Mouse (Mus musculus): Measurements from ENCODE around the gene B9d1.

The B9d1 gene

DNA sequence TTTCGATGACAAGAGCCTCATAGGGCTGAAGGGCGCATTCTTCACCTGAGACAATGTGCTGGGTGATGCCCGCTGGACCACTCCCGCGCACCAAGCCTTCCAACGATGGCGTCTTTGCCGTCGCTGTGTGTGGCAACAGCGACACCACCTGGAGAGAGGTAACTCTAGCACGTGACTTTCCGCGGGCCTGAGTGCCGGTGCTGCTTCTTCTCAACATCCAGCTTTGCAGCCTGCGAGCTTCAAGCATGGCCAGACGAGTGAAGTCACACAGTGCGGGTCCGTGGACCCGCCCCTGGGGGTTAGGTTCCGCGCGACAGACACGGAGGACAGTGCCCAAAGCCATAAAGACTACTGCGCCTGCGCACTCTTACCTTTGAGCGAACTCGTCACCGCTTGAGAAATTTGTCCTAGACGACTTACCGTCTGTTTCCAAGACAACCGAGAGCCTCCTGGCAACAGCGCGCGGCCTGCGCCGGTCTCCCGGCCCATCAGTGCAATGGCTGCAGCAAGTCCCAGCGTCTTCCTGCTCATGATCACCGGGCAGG is at the start of gene B9d1:
TSS of gene B9d1 (plus strand) at position 432 of the 545 bp plus-strand sequence.
- peak; percentile 94 for DNase-seq

- DNase-seq: no peak
These were observed 40.9 kb upstream of the B9d1 start for GRCm38 (mm10) chr11:61464071-61464470.

GRCm38 (mm10) chr11:61465422-61465821 is 39.5 kb upstream of the B9d1 start:
- no peak for DNase-seq

GRCm38 (mm10) chr11:61468534-61468933 is 36.4 kb upstream of the B9d1 start:
- no peak for DNase-seq

DNA sequence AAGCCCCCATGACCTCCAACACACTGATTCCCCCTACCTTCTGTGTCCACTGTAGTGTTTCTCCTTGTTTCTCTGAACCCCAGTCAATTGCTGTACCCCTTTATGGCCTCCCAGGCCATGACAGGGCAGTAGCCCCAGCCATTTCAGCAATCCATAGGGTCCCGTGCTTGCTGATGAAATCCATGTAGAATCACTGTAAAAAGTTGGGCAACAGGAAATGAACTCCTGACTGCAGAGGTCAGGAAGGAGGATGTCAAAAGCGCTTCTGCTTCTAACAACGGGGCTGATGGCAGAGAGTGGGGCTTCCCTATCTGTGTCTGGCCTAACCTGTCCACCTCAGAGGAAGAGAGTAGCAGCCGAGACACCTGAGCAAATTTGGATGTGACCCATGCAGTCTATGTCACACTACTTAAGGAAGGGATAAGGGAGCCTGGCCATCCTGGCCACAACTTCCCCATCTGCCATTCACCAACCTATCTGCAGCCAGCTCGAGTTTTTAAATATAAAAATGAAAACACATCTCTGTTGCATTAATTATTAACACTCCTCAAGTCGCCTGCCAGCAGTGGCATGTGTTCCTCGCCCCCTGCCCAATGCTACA is 35.5 kb upstream of the B9d1 start:
- DNase-seq: no peak

DNA sequence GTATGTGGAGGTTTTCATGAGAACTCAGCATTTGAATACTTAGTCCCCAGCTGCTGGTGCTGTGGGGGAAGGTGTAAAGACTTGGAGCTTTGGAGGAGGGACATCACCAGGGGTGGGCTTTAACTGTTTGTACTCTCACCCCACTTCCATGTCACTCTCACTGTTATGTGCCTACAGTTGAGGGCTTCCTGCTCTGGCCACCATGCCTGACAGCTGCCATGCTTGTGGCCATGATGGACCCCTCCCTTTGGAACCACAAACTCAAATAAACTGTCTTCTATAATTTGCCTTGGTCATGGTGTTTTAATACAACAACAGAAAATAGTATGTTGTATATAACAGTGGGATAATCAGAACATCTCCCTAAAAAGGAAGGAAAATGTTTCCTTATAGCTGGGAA is 34.1 kb upstream of the B9d1 start:
- DNase-seq: no peak

DNA sequence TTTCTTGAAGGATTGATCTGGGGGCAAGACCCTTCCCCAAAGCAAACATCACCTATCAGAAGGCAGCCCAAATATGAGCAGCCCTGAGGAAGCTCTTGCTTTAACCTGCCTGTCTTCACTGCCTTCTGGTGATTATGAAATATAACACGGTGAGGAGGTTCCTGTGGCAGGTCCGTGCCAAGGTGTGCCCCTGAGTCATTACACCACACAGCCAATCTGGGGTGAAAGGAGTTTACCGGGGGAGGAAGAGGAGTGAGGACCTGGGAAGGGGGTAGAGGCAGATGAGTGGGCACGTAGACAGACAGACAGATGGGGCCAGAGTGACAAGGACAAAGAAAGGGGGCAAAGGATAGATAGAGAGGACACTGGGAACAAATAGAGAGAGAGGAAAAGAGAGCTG is 31.3 kb upstream of the B9d1 start:
- no peak for DNase-seq

DNA sequence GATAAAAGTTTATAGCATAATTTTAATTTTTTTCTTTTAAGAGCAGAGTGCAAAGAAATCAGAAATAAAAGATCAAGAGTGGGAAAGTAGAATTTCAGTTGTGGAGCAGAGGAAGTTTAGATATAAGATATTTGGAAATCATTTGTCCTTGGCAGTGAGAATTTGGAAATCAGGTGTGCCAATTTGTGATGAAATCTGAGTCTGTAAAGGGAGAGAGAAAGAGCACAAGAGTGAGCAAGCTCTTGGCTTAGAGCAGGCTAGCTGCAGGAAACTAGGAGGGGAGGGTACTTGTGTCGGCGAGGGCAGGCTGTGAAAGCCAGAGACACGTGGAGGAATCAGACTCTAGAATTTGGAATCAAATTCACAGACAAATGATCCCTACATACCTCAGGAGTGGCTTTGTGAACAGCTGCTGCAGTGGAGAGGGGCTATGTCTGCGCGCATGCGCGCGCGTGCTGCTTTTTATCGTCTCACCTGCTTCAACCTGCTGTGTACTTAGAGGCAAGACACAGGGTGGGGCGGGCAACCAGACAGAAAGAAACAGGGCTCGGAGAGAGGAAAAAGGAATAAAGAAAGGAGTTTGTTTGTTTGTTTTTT is 28.1 kb upstream of the B9d1 start:
- DNase-seq: no peak

DNA sequence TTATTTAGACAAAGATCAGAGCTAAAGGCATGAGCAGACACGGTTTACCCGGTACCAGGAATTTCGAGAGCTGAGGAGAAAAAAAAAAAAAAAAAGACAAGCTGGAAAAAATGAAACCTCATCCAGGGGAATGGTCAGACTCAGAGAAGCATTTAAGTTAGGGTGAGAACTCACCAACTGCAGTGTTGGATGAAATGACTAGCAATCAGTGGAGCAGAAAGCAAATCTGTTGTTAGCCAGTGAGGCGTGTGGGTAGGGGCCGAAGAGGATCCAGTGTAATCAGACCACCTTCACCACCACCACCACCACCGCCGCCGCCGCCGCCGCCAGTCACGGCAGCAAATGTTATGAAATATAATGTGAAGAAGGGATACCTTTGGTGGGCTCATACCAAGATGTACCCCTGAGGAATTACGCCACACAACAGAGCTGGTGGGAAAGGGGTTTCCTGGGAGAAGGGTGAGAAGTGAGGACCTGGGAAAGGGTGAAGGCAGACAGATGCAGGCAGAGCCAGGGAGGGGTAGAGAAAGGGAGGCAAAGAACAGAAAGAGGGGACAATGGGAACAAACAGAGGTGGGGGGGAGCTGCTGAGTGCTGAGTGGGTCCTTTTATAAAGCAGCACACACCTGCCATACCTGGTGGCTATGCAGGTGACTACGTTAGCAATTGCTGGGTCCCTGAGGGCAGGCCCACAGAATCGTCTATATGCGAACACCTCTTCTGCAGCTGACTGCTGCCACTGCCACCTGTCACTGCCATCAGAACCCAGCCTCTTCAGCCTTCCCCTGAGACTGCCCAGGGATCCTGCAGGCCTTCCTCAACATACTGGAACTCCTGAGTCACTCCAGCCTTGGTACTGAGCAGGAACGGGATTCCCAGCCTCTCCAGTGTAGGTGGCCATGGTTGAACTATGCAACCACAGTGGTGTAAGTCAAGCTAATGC is 27.1 kb upstream of the B9d1 start:
- no peak for DNase-seq

DNA sequence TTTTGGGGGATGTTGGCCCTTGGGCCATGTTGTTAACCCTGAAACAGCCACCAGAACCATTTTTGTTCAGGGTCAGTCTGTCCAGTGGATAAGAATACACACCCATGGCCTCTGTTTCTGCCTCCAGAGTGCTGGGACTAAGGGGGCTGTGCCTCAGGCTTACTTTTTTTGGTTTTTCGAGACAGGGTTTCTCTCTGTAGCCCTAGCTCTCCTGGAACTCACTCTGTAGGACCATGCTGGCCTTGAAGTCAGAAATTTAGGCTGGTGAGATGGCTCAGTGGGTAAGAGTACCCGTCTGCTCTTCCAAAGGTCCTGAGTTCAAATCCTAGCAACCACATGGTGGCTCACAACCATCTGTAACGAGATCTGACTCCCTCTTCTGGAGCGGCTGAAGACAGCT is 26.2 kb upstream of the B9d1 start:
- DNase-seq: no peak

DNA sequence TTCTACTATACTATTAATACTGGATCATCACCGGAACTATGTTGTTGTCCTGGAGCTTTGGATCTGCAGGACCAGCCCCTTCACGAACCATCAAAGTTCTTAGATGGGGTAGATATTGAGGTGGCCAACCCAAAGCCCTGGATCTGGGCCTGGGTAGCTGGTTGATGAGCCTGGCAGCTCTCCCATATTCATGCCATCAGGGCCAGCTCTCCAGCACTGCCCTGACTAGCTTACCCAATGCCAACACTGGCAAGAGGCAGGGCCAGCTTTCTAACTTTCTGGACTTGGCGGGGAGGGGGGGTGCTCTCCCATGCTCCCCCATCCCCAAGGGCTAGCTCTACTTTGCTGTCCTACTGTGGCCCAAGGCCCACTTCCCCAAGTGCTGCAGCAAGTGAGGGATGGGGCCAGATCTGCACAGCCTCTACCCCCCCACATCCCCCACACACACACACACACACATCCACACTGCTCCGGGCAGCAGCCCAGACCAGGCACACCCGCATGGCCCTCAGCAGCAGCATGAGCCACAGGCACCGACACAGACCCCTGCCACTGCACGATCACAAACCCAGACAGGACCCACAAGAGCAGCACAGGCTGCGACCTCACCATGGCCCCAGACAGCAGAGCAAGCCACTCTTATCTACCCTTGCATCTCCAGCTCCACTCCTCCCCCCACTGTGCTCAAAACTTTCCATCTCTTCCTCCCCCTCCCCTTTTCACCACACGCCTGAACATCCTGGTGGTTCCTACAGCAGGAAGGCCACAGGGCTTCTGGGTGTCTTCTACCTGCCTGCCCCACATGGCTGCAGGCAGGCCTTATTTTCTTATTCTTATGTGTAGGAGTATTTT is 23.5 kb upstream of the B9d1 start:
- DNase-seq: peak; percentile 52

DNA sequence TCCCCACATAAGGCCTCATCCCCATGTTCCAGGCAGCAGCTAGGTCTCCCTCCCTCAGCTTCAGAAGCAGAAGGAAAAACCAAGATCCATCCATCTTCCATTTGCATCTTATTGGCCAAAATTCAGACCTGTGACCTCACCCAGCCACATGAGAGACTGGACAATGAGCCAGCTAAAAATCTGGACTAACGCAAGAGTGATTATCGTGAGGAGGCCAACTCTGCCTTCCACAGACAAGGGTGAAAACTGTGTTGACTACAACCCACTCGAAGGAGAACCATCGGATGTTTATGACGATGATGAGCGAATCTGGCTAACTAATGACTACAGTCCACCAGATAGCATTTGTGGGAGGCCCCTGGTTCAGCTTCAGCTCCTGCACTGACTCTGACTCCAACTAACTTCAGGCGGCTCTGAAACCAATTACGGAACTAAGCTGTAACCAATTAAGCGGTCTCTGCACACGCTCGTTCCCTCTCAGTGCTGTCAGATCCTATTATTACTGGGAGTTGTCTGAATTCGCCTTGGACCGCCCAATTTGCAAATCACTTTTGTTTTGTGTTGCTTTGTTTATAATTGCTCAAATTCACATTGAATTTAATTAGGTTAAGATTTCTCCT is 21.6 kb upstream of the B9d1 start:
- DNase-seq: no peak

- no peak for DNase-seq
These were observed 20.7 kb upstream of the B9d1 start for GRCm38 (mm10) chr11:61484256-61484612.

DNA sequence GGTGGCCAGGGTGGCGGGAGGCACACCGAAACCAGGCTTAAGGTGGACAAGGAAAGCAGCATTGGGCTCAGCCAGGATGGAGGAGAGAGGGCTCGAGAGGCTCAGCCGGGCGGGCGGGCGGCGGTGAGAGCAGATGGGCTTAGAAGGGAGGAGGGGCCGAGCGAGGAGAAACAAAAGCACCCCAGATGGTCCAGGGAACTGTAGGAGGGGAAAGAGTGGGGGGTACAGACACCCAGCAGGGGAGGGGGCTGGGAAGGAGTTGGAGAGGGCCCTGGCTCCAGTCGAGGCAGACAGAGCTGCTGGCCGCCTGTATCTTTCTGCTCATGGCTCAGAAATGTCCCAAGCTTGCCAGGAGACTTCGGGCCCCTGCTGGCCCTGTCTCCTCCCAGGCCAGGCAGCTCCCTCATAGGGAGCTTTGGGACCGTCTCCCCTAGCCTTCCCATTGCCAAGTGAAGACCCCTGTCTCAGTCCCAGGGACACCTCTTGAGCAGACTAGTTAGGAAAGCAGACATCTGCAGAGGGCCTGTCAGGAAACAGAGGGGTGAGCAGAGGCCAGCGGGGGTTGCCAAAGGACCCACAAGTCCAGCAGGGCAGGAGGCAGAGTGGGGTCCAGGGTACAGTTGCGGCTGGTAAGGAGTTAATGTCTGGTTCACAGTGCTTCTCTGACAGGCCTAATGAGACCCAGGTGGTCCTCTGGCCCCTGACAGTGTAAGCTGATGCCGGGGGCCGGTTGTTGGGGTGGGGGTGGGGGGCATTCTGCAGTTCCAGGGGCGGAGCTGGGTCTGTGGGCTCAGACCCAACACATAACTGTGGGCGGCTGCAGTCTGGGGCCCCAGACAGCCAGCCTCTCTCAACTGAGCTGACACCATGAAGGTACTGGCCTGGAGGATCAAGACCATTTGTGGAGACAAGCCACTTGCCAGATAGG is 20.1 kb upstream of the B9d1 start, which contains the start of gene Mfap4:
TSS of gene Mfap4 (plus strand) at position 819 of the 928 bp plus-strand sequence.
- DNase-seq: no peak

DNA sequence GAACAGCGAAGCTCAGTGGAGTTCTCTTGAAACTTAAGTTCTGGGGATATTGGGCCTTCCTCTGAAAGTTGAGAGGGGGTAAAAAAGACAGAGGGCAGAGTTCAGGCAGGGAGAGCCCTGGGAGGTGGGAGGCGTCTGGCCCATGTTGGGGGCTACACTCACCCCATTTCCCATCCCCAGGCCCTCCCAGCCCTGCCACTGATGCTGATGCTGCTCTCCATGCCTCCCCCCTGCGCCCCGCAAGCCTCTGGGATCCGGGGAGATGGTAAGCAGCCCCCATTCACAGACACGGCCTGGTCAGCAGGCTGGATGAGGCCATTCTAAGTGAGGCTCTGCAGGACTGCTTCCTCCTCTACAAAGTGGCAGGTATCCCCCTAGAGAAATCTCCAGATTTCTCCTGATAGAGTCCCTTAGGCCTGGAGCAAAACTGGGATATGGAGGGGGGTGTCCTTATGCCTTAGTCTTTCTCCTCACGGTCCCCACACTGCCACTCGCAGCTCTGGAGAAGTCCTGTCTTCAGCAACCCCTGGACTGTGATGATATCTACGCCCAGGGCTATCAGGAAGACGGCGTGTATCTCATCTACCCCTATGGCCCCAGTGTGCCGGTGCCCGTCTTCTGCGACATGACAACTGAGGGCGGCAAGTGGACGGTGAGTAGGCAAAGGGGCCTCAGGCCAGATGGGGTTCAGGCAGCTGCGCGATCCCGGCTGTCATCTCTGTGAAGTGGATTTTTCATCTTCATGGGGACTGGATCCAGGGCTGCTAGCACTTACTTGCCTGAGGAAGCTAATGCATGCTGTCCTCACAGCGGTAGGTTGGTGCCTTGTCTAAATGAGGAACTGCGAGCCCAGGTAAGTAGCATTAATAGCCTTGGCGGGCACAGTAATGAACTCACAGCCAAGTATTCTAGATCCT is 19.1 kb upstream of the B9d1 start:
- no peak for DNase-seq

- DNase-seq: no peak
These were observed 18.3 kb upstream of the B9d1 start for GRCm38 (mm10) chr11:61486458-61487219.

DNA sequence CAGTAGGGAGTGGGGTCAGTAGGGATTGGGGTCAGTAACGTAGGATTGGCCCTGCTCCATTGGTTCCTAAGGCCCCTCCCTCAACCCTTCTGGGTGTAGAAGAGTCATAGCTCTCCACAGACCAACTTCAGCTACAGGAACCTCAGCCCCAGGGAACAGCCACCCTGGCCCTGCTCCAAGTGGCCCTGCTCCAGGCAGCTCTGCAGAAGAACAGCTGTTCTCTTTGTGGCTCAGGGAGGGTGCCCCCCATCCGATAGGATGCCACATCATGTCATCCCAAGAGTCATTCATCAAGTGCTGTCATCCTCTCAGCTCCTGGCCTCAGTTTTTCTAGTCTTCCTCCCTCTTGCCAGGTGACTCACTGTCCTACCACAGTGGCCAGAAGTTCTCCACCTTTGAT is 17.5 kb upstream of the B9d1 start:
- DNase-seq: no peak

DNA sequence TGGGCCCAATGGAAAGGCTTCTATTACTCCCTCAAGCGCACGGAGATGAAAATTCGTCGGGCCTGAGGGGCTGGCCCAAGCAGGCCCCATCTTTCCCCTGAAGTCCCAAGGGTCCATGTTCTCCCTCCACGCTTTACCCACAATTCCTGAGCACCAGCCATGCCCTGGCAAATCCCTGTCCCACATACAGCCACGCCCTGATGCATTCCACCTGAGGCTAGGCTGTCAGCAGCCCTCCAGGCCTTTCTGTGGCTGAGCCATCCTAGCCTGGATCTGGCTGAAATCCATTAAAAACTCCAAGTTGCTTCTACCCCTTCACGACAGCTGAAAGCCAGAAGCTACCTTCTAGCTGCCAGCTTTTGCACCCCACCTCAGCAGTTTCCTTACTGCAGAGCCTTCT is 17.0 kb upstream of the B9d1 start:
- DNase-seq: no peak

- DNase-seq: no peak
These were observed 15.9 kb upstream of the B9d1 start for GRCm38 (mm10) chr11:61489085-61489484.

Measured in thymus, postnatal 4 days (tissue).